Mouse (Mus musculus): ENCODE data around the gene Nudt22.

GRCm38 (mm10) chr19:6971644-6972043, 24.3 kb downstream of the Nudt22 start:
- TF ChIP-seq POLR2A (IDR thresholded peaks at IDR 0.05; ENCODE audit: low read depth, low read length) (no peak), CTCF (conservative IDR thresholded peaks at IDR 0.05; ENCODE audit: insufficient read depth, insufficient read length, low read depth, low read length) (no peak)
